Mouse (Mus musculus): Measurements from ENCODE around the gene Fgfr2. TPM values are rescaled to one million over a fixed set of nuclear protein-coding genes. Genes with fewer than 3 reads are reported as not detected.

Fgfr2 gene
- polyA plus RNA-seq, 1 experiment = 3.0 TPM

DNA sequence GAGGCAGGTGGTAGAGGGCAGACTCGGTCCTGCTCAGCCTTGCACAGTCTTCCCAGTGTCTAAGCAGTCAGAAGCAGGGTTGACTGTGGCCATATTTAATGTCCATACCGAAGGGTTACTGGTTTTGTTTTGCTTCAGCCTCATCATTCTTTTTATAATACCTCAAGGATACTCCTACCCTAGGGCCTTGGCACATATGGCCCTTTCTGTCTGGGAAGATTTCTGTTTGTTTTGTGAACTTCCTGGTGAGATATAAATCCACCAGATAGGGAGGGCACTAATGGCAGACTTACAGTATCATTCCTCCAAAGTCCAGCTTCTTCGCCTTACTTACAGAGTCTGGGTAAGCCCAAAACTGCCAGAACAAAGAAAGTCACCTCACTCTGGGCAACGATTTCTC is 2395.6 kb downstream of the Fgfr2 start:
- H3K27ac ChIP-seq (ENCODE audit: control insufficient read depth, insufficient read depth, low read depth, low read length) = no peak overlapping the region
- H3K4me3 ChIP-seq (ENCODE audit: control insufficient read depth, low read depth, low read length) = no peak overlapping the region
- H3K27me3 ChIP-seq (ENCODE audit: control insufficient read depth, insufficient read depth, low read length) = no peaks in the 10 kb centered on the region
- H3K36me3 ChIP-seq (ENCODE audit: control insufficient read depth, insufficient read depth, low read length) = no peaks in the 10 kb centered on the region
- H3K4me1 ChIP-seq (ENCODE audit: control insufficient read depth, insufficient read depth, low read length) = peaks cover 4% of the 10 kb centered on the region; the same call in 1 of the 2 replicates
- TF ChIP-seq POLR2A (IDR thresholded peaks at IDR 0.05; ENCODE audit: control insufficient read depth, low read depth, low read length) (no peak), CTCF (IDR thresholded peaks at IDR 0.05; ENCODE audit: control insufficient read depth, insufficient read depth, insufficient replicate concordance, low read depth, low read length) (no peak)

DNA sequence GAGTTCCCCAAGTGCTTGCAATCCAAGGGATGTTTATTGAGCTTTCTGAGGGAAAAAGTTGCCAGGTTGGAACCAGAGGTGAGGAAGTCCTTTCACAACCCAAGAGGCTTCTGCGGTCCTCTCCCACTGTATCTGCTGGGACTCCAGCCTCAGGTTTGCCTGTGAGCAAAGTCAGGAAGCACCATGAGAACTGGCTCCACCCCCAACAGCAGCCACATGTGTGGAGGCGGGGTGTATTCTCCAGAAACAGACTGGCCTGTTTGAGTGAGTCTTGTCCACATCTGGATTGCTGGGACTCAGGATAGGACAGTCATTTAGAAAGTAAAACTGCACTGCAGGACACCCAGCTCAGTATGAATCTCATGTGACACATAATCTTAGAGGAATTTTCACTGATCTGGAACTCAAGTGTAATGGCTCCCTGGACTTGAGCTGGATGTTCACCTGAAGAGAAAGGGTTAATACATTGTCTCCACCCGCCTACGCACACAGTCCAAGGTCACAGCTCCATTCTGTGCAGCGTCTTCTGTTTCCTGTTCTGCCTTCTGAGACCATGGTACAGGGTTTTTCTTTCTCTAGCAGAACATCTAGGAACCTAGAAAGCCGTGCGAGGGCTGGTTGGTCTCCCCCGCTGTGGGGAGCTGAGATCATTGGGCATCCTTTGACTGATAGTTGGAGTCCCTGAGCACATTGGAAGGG is 2396.3 kb downstream of the Fgfr2 start:
- Histone ChIP-seq H3K27ac (ENCODE audit: control insufficient read depth, insufficient read depth, low read depth, low read length) (no peak overlapping the region), H3K4me3 (ENCODE audit: control insufficient read depth, low read depth, low read length) (no peak overlapping the region), H3K27me3 (ENCODE audit: control insufficient read depth, insufficient read depth, low read length) (no peaks in the 10 kb centered on the region), H3K4me1 (ENCODE audit: control insufficient read depth, insufficient read depth, low read length) (peaks cover 4% of the 10 kb centered on the region; the same call in 1 of the 2 replicates), H3K36me3 (ENCODE audit: control insufficient read depth, insufficient read depth, low read length) (no peaks in the 10 kb centered on the region)
- TF ChIP-seq CTCF (IDR thresholded peaks at IDR 0.05; ENCODE audit: control insufficient read depth, insufficient read depth, insufficient replicate concordance, low read depth, low read length) = no peak
- no peak for TF ChIP-seq POLR2A (IDR thresholded peaks at IDR 0.05; ENCODE audit: control insufficient read depth, low read depth, low read length)

DNA sequence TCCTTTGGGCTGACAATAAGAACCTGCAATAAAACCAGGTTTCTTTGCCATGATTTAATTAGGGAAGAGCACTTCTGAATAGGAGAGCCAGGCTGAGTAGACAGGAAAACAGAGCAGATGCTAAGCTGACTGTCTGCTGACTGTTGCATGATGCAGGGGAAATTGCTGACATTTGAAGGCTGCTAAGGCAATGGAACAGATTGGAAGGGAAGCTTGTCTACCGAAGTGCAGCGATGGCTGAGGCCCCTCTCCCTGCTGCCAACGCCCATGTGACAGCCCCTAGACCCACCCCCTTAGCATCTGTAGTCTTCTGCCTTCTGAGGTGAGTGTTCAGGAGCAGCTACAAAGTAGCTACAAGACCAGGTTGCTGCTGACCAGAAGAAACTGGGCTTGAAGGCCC is 2397.0 kb downstream of the Fgfr2 start:
- Histone ChIP-seq H3K36me3 (ENCODE audit: control insufficient read depth, insufficient read depth, low read length) (no peaks in the 10 kb centered on the region), H3K27ac (ENCODE audit: control insufficient read depth, insufficient read depth, low read depth, low read length) (no peak overlapping the region), H3K27me3 (ENCODE audit: control insufficient read depth, insufficient read depth, low read length) (no peaks in the 10 kb centered on the region), H3K4me1 (ENCODE audit: control insufficient read depth, insufficient read depth, low read length) (peaks cover 4% of the 10 kb centered on the region; the same call in 1 of the 2 replicates), H3K4me3 (ENCODE audit: control insufficient read depth, low read depth, low read length) (no peak overlapping the region)
- TF ChIP-seq POLR2A (IDR thresholded peaks at IDR 0.05; ENCODE audit: control insufficient read depth, low read depth, low read length) (no peak), CTCF (IDR thresholded peaks at IDR 0.05; ENCODE audit: control insufficient read depth, insufficient read depth, insufficient replicate concordance, low read depth, low read length) (no peak)

DNA sequence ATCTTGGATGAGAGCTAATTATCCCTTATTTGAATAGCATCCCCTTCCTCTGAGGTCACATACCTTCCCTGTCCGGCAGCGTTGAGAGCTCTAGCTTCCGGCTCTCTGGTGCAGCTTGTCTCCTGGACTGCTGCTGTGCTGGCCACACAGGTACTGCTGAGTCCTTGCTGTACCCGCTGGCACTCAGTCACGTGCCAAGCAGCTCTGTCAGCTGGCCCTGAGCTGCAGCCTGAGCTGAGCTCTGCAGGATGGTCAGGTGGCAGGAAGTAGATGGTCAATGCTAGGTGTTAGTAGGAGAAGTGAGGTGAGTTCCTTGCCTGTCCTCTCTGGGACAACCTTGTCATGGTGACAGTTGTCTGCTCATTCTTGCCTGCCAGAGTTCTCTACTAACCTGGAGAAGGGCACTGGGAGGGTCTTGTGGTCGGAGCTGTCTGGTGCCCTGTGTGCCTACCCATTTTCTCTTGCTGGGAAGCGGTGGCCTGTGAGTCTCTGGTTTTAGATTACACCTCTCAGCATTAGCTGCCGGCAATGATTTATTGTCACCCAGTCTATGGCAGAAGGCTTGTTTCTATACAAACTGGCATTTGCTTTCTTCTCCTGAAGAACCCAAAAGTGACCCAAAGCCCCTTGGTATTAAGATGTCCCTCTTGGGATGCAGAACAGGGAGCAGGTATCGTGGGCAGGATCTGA is 2402.4 kb downstream of the Fgfr2 start:
- H3K27ac ChIP-seq (ENCODE audit: control insufficient read depth, insufficient read depth, low read depth, low read length) = no peak overlapping the region
- no peaks in the 10 kb centered on the region for H3K4me1 ChIP-seq (ENCODE audit: control insufficient read depth, insufficient read depth, low read length)
- no peak overlapping the region for H3K4me3 ChIP-seq (ENCODE audit: control insufficient read depth, low read depth, low read length)
- no peaks in the 10 kb centered on the region for H3K36me3 ChIP-seq (ENCODE audit: control insufficient read depth, insufficient read depth, low read length)
- TF ChIP-seq POLR2A (IDR thresholded peaks at IDR 0.05; ENCODE audit: control insufficient read depth, low read depth, low read length) (no peak), CTCF (IDR thresholded peaks at IDR 0.05; ENCODE audit: control insufficient read depth, insufficient read depth, insufficient replicate concordance, low read depth, low read length) (no peak)
- no peaks in the 10 kb centered on the region for H3K27me3 ChIP-seq (ENCODE audit: control insufficient read depth, insufficient read depth, low read length)

DNA sequence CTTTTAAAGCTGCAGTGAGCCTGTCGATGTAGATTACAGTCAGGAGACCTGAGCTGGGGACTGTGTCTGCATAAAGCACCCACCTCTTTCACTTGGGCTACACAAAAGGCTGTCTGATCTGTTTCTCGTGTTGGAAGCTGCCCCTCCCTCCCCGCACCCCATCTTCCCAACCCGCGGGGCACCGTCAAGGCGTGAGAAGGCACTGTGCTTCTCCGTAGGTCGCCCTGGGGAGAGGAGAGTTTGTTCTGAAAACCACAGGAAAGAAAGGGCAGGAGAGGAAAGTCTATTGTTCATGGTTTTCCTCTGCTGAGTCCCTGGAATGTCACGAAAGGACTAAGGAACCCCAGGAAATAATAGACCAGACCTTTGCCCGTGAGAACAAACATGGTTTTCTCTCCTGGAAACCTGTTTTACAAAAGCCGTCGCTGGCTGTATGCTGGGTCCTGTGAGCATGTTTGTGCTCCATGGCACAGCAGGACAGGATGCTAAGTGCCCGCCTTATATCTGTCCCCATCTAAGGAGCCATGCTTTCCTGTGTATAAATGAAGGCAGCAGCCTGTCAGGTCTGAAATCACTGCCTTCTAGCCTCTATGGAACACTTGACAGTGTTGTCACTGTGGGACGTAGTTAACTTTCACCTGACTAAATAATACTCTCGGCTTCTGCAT is 2403.1 kb downstream of the Fgfr2 start:
- Histone ChIP-seq H3K27me3 (ENCODE audit: control insufficient read depth, insufficient read depth, low read length) (no peaks in the 10 kb centered on the region), H3K36me3 (ENCODE audit: control insufficient read depth, insufficient read depth, low read length) (no peaks in the 10 kb centered on the region), H3K4me1 (ENCODE audit: control insufficient read depth, insufficient read depth, low read length) (no peaks in the 10 kb centered on the region), H3K4me3 (ENCODE audit: control insufficient read depth, low read depth, low read length) (no peak overlapping the region), H3K27ac (ENCODE audit: control insufficient read depth, insufficient read depth, low read depth, low read length) (no peak overlapping the region)
- no peak for TF ChIP-seq POLR2A (IDR thresholded peaks at IDR 0.05; ENCODE audit: control insufficient read depth, low read depth, low read length)
- TF ChIP-seq CTCF (IDR thresholded peaks at IDR 0.05; ENCODE audit: control insufficient read depth, insufficient read depth, insufficient replicate concordance, low read depth, low read length) = no peak

DNA sequence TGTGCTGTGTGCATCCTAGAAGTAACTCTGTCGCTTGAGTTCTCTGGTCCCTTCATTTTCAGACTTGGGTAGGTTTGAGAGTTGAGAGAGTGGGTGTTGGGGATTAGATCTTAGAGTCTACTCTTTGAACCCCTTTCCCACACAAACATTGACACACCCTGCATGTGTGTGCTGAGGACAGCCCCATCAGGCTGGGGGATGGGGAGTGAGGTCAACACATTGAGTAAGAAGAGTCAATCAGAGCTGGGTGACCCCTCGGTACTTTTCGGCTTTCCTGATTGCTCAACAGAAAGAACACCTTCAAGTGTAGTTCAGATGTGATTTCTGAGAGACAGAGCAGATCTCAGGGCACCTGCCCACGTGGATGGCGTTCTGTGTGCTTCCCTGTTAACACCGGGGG is 2406.2 kb downstream of the Fgfr2 start:
- TF ChIP-seq CTCF (IDR thresholded peaks at IDR 0.05; ENCODE audit: control insufficient read depth, insufficient read depth, insufficient replicate concordance, low read depth, low read length) (no peak), POLR2A (IDR thresholded peaks at IDR 0.05; ENCODE audit: control insufficient read depth, low read depth, low read length) (no peak)
- no peaks in the 10 kb centered on the region for H3K36me3 ChIP-seq (ENCODE audit: control insufficient read depth, insufficient read depth, low read length)
- no peak overlapping the region for H3K27ac ChIP-seq (ENCODE audit: control insufficient read depth, insufficient read depth, low read depth, low read length)

DNA sequence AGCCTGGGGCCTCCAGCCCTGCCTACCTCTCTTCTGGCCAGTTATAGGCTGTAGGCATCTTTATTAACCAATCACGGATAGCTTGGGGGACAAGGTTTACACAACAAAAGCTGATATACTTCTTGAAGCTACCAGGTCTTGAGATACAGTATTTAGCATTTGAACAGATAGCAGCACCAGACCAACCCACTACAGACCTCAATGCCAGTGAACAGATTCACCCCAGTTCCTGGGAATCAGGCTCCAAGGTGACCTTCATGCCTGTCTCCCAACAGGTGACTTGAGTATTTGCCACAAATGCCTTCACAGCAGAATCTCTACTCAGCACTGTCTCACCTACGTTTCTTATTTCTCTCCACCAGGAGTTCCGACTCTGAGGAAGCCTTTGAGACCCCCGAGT is 2406.8 kb downstream of the Fgfr2 start:
- H3K36me3 ChIP-seq (ENCODE audit: control insufficient read depth, insufficient read depth, low read length) = no peaks in the 10 kb centered on the region
- no peaks in the 10 kb centered on the region for H3K4me1 ChIP-seq (ENCODE audit: control insufficient read depth, insufficient read depth, low read length)
- no peak overlapping the region for H3K4me3 ChIP-seq (ENCODE audit: control insufficient read depth, low read depth, low read length)
- H3K27ac ChIP-seq (ENCODE audit: control insufficient read depth, insufficient read depth, low read depth, low read length) = no peak overlapping the region
- no peak for TF ChIP-seq CTCF (IDR thresholded peaks at IDR 0.05; ENCODE audit: control insufficient read depth, insufficient read depth, insufficient replicate concordance, low read depth, low read length)
- TF ChIP-seq POLR2A (IDR thresholded peaks at IDR 0.05; ENCODE audit: control insufficient read depth, low read depth, low read length) = no peak
- H3K27me3 ChIP-seq (ENCODE audit: control insufficient read depth, insufficient read depth, low read length) = no peaks in the 10 kb centered on the region

More for the DNA sequence above, 2406.2 kb downstream of the Fgfr2 start:
- Histone ChIP-seq H3K4me1 (ENCODE audit: control insufficient read depth, insufficient read depth, low read length) (no peaks in the 10 kb centered on the region), H3K4me3 (ENCODE audit: control insufficient read depth, low read depth, low read length) (no peak overlapping the region), H3K27me3 (ENCODE audit: control insufficient read depth, insufficient read depth, low read length) (no peaks in the 10 kb centered on the region)
